8 mouse cellular contexts compared by ENCODE assay signal in the genomic region with DNA sequence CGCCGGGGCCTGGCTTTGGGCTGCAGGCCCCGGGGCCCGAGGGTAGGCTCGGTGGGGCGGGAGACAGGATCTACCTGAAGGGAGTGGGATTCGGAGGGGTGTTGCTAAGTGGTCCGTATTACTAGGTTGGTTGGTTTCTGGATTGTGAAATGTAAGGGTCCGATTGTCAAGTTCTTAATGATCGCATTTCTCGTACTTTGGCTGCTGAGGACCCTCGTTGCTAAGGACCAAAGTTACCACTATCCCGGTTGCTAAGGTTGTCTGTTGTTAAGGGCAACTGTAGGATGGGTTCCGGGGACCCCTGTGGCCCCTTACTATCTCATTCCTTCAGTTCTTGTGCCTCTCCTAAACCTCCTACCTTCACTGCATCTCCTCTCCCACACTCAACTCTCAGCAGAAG. TPM values are rescaled to one million over a fixed set of nuclear protein-coding genes. Genes with fewer than 3 reads are reported as not detected.
DNase-seq lines count a peak whose midpoint lies in the region; ATAC-seq and TF ChIP-seq lines count a peak whose summit lies in the region.

No protein-coding gene starts in this region.

- TF ChIP-seq CTCF in small intestine, adult 2 months (IDR thresholded peaks at IDR 0.05; ENCODE audit: extremely low read depth, insufficient read length, insufficient replicate concordance, low read depth, low read length), result no peak

- H3K9ac ChIP-seq in neural tube, embryonic 11.5 days (ENCODE audit: low read length), result peak overlapping the region; percentile 67
- H3K9ac ChIP-seq in limb, embryonic 11.5 days (ENCODE audit: low read length), result peak overlapping the region; percentile 52; the same call in 1 of the 2 replicates

- no peaks in the 10 kb centered on the region for H3K36me3 ChIP-seq in neural tube, embryonic 11.5 days (ENCODE audit: control insufficient read depth, insufficient read depth, low read length)
- no peaks in the 10 kb centered on the region for H3K36me3 ChIP-seq in limb, embryonic 11.5 days (ENCODE audit: control insufficient read depth, insufficient read depth, low read length)
- peaks cover 8% of the 10 kb centered on the region for H3K36me3 ChIP-seq in small intestine, adult 2 months (ENCODE audit: control insufficient read depth, insufficient read depth, low read length)

- H3K27me3 ChIP-seq in neural tube, embryonic 11.5 days (ENCODE audit: control insufficient read depth, insufficient read depth, low read length), result no peaks in the 10 kb centered on the region
- no peaks in the 10 kb centered on the region for H3K27me3 ChIP-seq in limb, embryonic 11.5 days (ENCODE audit: control insufficient read depth, insufficient read depth, low read length)
- no peaks in the 10 kb centered on the region for H3K27me3 ChIP-seq in small intestine, adult 2 months (ENCODE audit: control insufficient read depth, insufficient read depth, low read length)

- peak; percentile 28 for DNase-seq in embryo, embryonic 10 days (ENCODE audit: low spot score)
- no peak for DNase-seq in embryo, embryonic 11 days
- no peak for DNase-seq in neural tube, embryonic 11.5 days (ENCODE audit: low spot score)
- DNase-seq in neural tube, embryonic 10.5 days (ENCODE audit: extremely low spot score, low spot score), result no peak
- no peak for DNase-seq in limb, embryonic 11.5 days (ENCODE audit: low spot score)
- DNase-seq in layer of hippocampus, postnatal 25 days (ENCODE audit: extremely low spot score in 1 of 2, low spot score in 1 of 2), result no peak
- no peak for DNase-seq in right cerebral cortex, postnatal 36 days (ENCODE audit: low spot score in 2 of 2)

- peak overlapping the region; percentile 47 for H3K4me2 ChIP-seq in neural tube, embryonic 11.5 days (ENCODE audit: low read depth)
- peak overlapping the region; percentile 62 for H3K4me2 ChIP-seq in limb, embryonic 11.5 days (ENCODE audit: low read depth, severe bottlenecking)

- no peaks in the 10 kb centered on the region for H3K9me3 ChIP-seq in neural tube, embryonic 11.5 days (ENCODE audit: control insufficient read depth, low read length)
- no peaks in the 10 kb centered on the region for H3K9me3 ChIP-seq in limb, embryonic 11.5 days (ENCODE audit: control insufficient read depth, low read length)

- TF ChIP-seq POLR2A in small intestine, adult 2 months (IDR thresholded peaks at IDR 0.05; ENCODE audit: low read depth, low read length), result no peak

- H3K4me3 ChIP-seq in neural tube, embryonic 11.5 days (ENCODE audit: low read depth, low read length), result peak overlapping the region; percentile 66
- H3K4me3 ChIP-seq in limb, embryonic 11.5 days (ENCODE audit: low read depth, low read length), result peak overlapping the region; percentile 71
- peak overlapping the region; percentile 65 for H3K4me3 ChIP-seq in small intestine, adult 2 months (ENCODE audit: low read depth, low read length)

- H3K4me1 ChIP-seq in neural tube, embryonic 11.5 days (ENCODE audit: control insufficient read depth, insufficient read depth, low read length), result peaks cover 5% of the 10 kb centered on the region; the same call in 1 of the 2 replicates
- H3K4me1 ChIP-seq in limb, embryonic 11.5 days (ENCODE audit: control insufficient read depth, insufficient read depth, low read length), result peaks cover 6% of the 10 kb centered on the region; the same call in 1 of the 2 replicates
- H3K4me1 ChIP-seq in small intestine, adult 2 months (ENCODE audit: control insufficient read depth, insufficient read depth, insufficient read length, low read length), result peaks cover 17% of the 10 kb centered on the region; the same call in 1 of the 2 replicates

- no peak overlapping the region for H3K27ac ChIP-seq in neural tube, embryonic 11.5 days (ENCODE audit: low read depth, low read length)
- H3K27ac ChIP-seq in limb, embryonic 11.5 days (replicated peaks; ENCODE audit: low read depth, low read length), result no peak overlapping the region
- no peak overlapping the region for H3K27ac ChIP-seq in small intestine, adult 2 months (ENCODE audit: insufficient read depth, low read depth, low read length)

- 2% methylated on average over 14 of the region's 14 CpGs for WGBS in neural tube, embryonic 11.5 days
- 8% methylated on average over 14 of the region's 14 CpGs for WGBS in limb, embryonic 11.5 days
- 2% methylated on average over 14 of the region's 14 CpGs for WGBS in small intestine, adult 2 months

- ATAC-seq in neural tube, embryonic 11.5 days (ENCODE audit: insufficient read depth, low FRiP score, low TSS enrichment), result peak; percentile 8; the same call in 1 of the 2 replicates
- ATAC-seq in limb, embryonic 11.5 days (ENCODE audit: insufficient number of reproducible peaks, low FRiP score, low TSS enrichment, low read depth), result no peak

RNA-seq across cellular contexts. Expression of a gene that starts 0.4 kb away (rescaled TPM):
- polyA plus RNA-seq in neural tube, embryonic 11.5 days (2014; fragmentation: Nextera tagmentation; extraction: Ambion mirVana), result 73.0 and 77.0 TPM in 2 replicates
- polyA plus RNA-seq in limb, embryonic 11.5 days (2014; fragmentation: Nextera tagmentation; extraction: Ambion mirVana), result 68.8 and 69.8 TPM in 2 replicates
- 26.2 and 47.6 TPM in 2 replicates for polyA plus RNA-seq in small intestine, adult 2 months (2012; rRNA removed)
- total RNA-seq in layer of hippocampus, postnatal 25 days (2021), result 100 to 1,000 TPM; 218 to 227 TPM

RNA-seq across cellular contexts. Expression of a gene that starts 0.4 kb away (rescaled TPM):
- 49.7 and 57.3 TPM in 2 replicates for polyA plus RNA-seq in neural tube, embryonic 11.5 days (2014; fragmentation: Nextera tagmentation; extraction: Ambion mirVana)
- 40.3 and 44.4 TPM in 2 replicates for polyA plus RNA-seq in limb, embryonic 11.5 days (2014; fragmentation: Nextera tagmentation; extraction: Ambion mirVana)
- polyA plus RNA-seq in small intestine, adult 2 months (2012; rRNA removed), result 76.0 and 138 TPM in 2 replicates
- total RNA-seq in layer of hippocampus, postnatal 25 days (2021), result 10 to 100 TPM; 32.1 to 33.5 TPM

RNA-seq across cellular contexts. Expression of a gene that starts 10.9 kb away (rescaled TPM):
- 1.1 and 1.9 TPM in 2 replicates for polyA plus RNA-seq in neural tube, embryonic 11.5 days (2014; fragmentation: Nextera tagmentation; extraction: Ambion mirVana)
- polyA plus RNA-seq in limb, embryonic 11.5 days (2014; fragmentation: Nextera tagmentation; extraction: Ambion mirVana), result not detected in 2 replicates
- polyA plus RNA-seq in small intestine, adult 2 months (2012; rRNA removed), result not detected in 2 replicates
- under 1 TPM; 0.42 to 0.47 TPM for total RNA-seq in layer of hippocampus, postnatal 25 days (2021)

RNA-seq across cellular contexts. Expression of a gene that starts 21.9 kb away (rescaled TPM):
- polyA plus RNA-seq in neural tube, embryonic 11.5 days (2014; fragmentation: Nextera tagmentation; extraction: Ambion mirVana), result 2.6 and 2.8 TPM in 2 replicates
- polyA plus RNA-seq in limb, embryonic 11.5 days (2014; fragmentation: Nextera tagmentation; extraction: Ambion mirVana), result 2.0 and 3.2 TPM in 2 replicates
- 4.4 and 7.1 TPM in 2 replicates for polyA plus RNA-seq in small intestine, adult 2 months (2012; rRNA removed)
- total RNA-seq in layer of hippocampus, postnatal 25 days (2021), result 1 to 10 TPM; 2.6 to 3.0 TPM

RNA-seq across cellular contexts. Expression of a gene that starts 25.1 kb away (rescaled TPM):
- 28.8 and 32.4 TPM in 2 replicates for polyA plus RNA-seq in neural tube, embryonic 11.5 days (2014; fragmentation: Nextera tagmentation; extraction: Ambion mirVana)
- 34.9 and 35.8 TPM in 2 replicates for polyA plus RNA-seq in limb, embryonic 11.5 days (2014; fragmentation: Nextera tagmentation; extraction: Ambion mirVana)
- 12.8 and 19.0 TPM in 2 replicates for polyA plus RNA-seq in small intestine, adult 2 months (2012; rRNA removed)
- total RNA-seq in layer of hippocampus, postnatal 25 days (2021), result 10 to 100 TPM; 12.4 to 15.6 TPM
